Mouse (Mus musculus): ENCODE results near the gene Kalrn.

Kalrn gene

GRCm38 (mm10) chr16:34046268-34047005, 526.9 kb downstream of the Kalrn start:
- in situ Hi-C loops (cut with MboI, MseI): no loop called here

GRCm38 (mm10) chr16:34044539-34044938, 528.8 kb downstream of the Kalrn start:
- in situ Hi-C loops (cut with MboI, MseI): no loop called here

- in situ Hi-C loops (cut with MboI, MseI): no loop called here
Measured at GRCm38 (mm10) chr16:34043048-34043795, 530.1 kb downstream of the Kalrn start.

- in situ Hi-C loops (cut with MboI, MseI): no loop called here
Measured at GRCm38 (mm10) chr16:34042586-34042985, 530.7 kb downstream of the Kalrn start.

- in situ Hi-C loops (cut with MboI, MseI): no loop called here
Measured at GRCm38 (mm10) chr16:34040276-34040675, 533.1 kb downstream of the Kalrn start.

GRCm38 (mm10) chr16:34039736-34040135, 533.6 kb downstream of the Kalrn start:
- in situ Hi-C loops (cut with MboI, MseI): loop anchor here (5.0 kb wide), 1 partner anchor 42 kb away; no protein-coding TSS in a partner anchor

GRCm38 (mm10) chr16:34036327-34037047, 536.8 kb downstream of the Kalrn start:
- in situ Hi-C loops (cut with MboI, MseI): loop anchor here (5.0 kb wide), 1 partner anchor 39 kb away; no protein-coding TSS in a partner anchor

GRCm38 (mm10) chr16:34035780-34036179, 537.6 kb downstream of the Kalrn start:
- in situ Hi-C loops (cut with MboI, MseI): loop anchor here (5.0 kb wide), 1 partner anchor 38 kb away; no protein-coding TSS in a partner anchor

GRCm38 (mm10) chr16:34034267-34034666, 539.1 kb downstream of the Kalrn start:
- in situ Hi-C loops (cut with MboI, MseI): no loop called here

GRCm38 (mm10) chr16:34032011-34032645, 541.2 kb downstream of the Kalrn start:
- in situ Hi-C loops (cut with MboI, MseI): no loop called here

GRCm38 (mm10) chr16:34031565-34031964, 541.8 kb downstream of the Kalrn start:
- in situ Hi-C loops (cut with MboI, MseI): no loop called here

GRCm38 (mm10) chr16:34030379-34030778, 543.0 kb downstream of the Kalrn start:
- in situ Hi-C loops (cut with MboI, MseI): no loop called here

- in situ Hi-C loops (cut with MboI, MseI): no loop called here
Measured at GRCm38 (mm10) chr16:34029790-34030189, 543.5 kb downstream of the Kalrn start.

- in situ Hi-C loops (cut with MboI, MseI): no loop called here
Measured at GRCm38 (mm10) chr16:34017241-34017640, 556.1 kb downstream of the Kalrn start.

GRCm38 (mm10) chr16:34011991-34012845, 561.1 kb downstream of the Kalrn start:
- in situ Hi-C loops (cut with MboI, MseI): no loop called here

GRCm38 (mm10) chr16:34009567-34009966, 563.8 kb downstream of the Kalrn start:
- in situ Hi-C loops (cut with MboI, MseI): no loop called here

- in situ Hi-C loops (cut with MboI, MseI): no loop called here
Measured at GRCm38 (mm10) chr16:34005986-34006385, 567.3 kb downstream of the Kalrn start.

- in situ Hi-C loops (cut with MboI, MseI): no loop called here
Measured at GRCm38 (mm10) chr16:34004128-34004578, 569.2 kb downstream of the Kalrn start.

- in situ Hi-C loops (cut with MboI, MseI): no loop called here
Measured at GRCm38 (mm10) chr16:34003566-34004127, 569.7 kb downstream of the Kalrn start.

GRCm38 (mm10) chr16:34000715-34001114, 572.6 kb downstream of the Kalrn start:
- in situ Hi-C loops (cut with MboI, MseI): no loop called here
